Mouse (Mus musculus) left cerebral cortex, postnatal 10 days (tissue): ENCODE measurements around the gene Rab11a. TPM values are rescaled to one million over a fixed set of nuclear protein-coding genes. Genes with fewer than 3 reads are reported as not detected.

Experiments used
- microRNA-seq: library from miRNA; unstranded; fragments of <30 nt; microRNA quantifications from one replicate; pipeline ENCODE4 v1.2.0, GENCODE M21; 2022
- total RNA-seq, 2 experiments: library from RNA; stranded (reverse); gene quantifications; 2 replicates each; pipeline ENCODE4 v1.2.3; 2021

Rab11a gene
- total RNA-seq, 2 experiments from 2014 or later: 389 to 433 TPM

Small RNAs within 50 kb of the gene (microRNA-seq; reads per million reads assigned to microRNA genes)
- not detected for gene Gm47308

Other genes with a start within 250 kb of the Rab11a start
- 10 to 100 TPM; 53.3 to 56.7 TPM for gene Dennd4a, start 73.6 kb upstream of the Rab11a start, total RNA-seq
- under 1 TPM in 1 of 2 experiments, not detected in 1; 0.21 TPM for gene Slc24a1, start 213.8 kb upstream of the Rab11a start, total RNA-seq
- 10 to 100 TPM; 19.7 to 22.0 TPM for gene Ints14, start 223.1 kb upstream of the Rab11a start, total RNA-seq